Mouse (Mus musculus) layer of hippocampus, adult 9-11 months (tissue): Measurements from ENCODE around the gene Atp8b3.

Experiments used
- DNase-seq: peaks from one replicate; pipeline ENCODE4 v3.0.0; 2022

Atp8b3 gene

GRCm38 (mm10) chr10:80566375-80567092 lies 27.6 kb upstream of the Atp8b3 start:
- peak; percentile 86 for DNase-seq

GRCm38 (mm10) chr10:80561116-80561944 lies 22.4 kb upstream of the Atp8b3 start, which contains the start of gene Rexo1:
TSS of gene Rexo1 (minus strand) at chr10:80561560.
- DNase-seq: peak; percentile 94

- DNase-seq: no peak
Measured at GRCm38 (mm10) chr10:80560621-80561020, 21.7 kb upstream of the Atp8b3 start.

GRCm38 (mm10) chr10:80559431-80559830 lies 20.5 kb upstream of the Atp8b3 start:
- no peak for DNase-seq

- DNase-seq: no peak
Measured at GRCm38 (mm10) chr10:80557346-80557965, 18.5 kb upstream of the Atp8b3 start.

- DNase-seq: no peak
Measured at GRCm38 (mm10) chr10:80553997-80554396, 15.1 kb upstream of the Atp8b3 start.

GRCm38 (mm10) chr10:80553575-80553974 lies 14.7 kb upstream of the Atp8b3 start:
- DNase-seq: no peak

- DNase-seq: no peak
Measured at GRCm38 (mm10) chr10:80552364-80552763, 13.4 kb upstream of the Atp8b3 start.

GRCm38 (mm10) chr10:80549279-80549678 lies 10.4 kb upstream of the Atp8b3 start:
- no peak for DNase-seq

GRCm38 (mm10) chr10:80548428-80549006 lies 9.6 kb upstream of the Atp8b3 start:
- DNase-seq: no peak

GRCm38 (mm10) chr10:80547539-80547938 lies 8.6 kb upstream of the Atp8b3 start:
- DNase-seq: no peak

- DNase-seq: no peak
Measured at GRCm38 (mm10) chr10:80546945-80547344, 8.0 kb upstream of the Atp8b3 start.

GRCm38 (mm10) chr10:80545590-80545989 lies 6.7 kb upstream of the Atp8b3 start:
- no peak for DNase-seq

- DNase-seq: no peak
Measured at GRCm38 (mm10) chr10:80543873-80544272, 4.9 kb upstream of the Atp8b3 start.

- DNase-seq: no peak
Measured at GRCm38 (mm10) chr10:80539493-80539892, 569 bp upstream of the Atp8b3 start.

- no peak for DNase-seq
Measured at GRCm38 (mm10) chr10:80538180-80538579, 744 bp downstream of the Atp8b3 start.

- DNase-seq: no peak
Measured at GRCm38 (mm10) chr10:80535711-80536110, 3.2 kb downstream of the Atp8b3 start.

- DNase-seq: no peak
Measured at GRCm38 (mm10) chr10:80535071-80535470, 3.9 kb downstream of the Atp8b3 start.

- no peak for DNase-seq
Measured at GRCm38 (mm10) chr10:80533704-80534103, 5.2 kb downstream of the Atp8b3 start.

- DNase-seq: no peak
Measured at GRCm38 (mm10) chr10:80532783-80533182, 6.1 kb downstream of the Atp8b3 start.

GRCm38 (mm10) chr10:80526172-80526571 lies 12.8 kb downstream of the Atp8b3 start:
- no peak for DNase-seq

GRCm38 (mm10) chr10:80523299-80523698 lies 15.6 kb downstream of the Atp8b3 start:
- DNase-seq: no peak

GRCm38 (mm10) chr10:80519287-80519686 lies 19.6 kb downstream of the Atp8b3 start:
- DNase-seq: no peak
